In genomic region chr12:70023580-70023979, GRCm38 (mm10) we compare ENCODE assay signal across 23 mouse cellular contexts. TPM values are rescaled to one million over a fixed set of nuclear protein-coding genes. Genes with fewer than 3 reads are reported as not detected.
DNase-seq lines count a peak whose midpoint lies in the region; ATAC-seq and TF ChIP-seq lines count a peak whose summit lies in the region.
"Had no signal": no experiment of that assay in that cellular context is flagged by ENCODE, and none has a peak within 500 bp of the region (broad histone marks: within the 10 kb centered on the region; RNA-seq: fewer than 3 reads in every experiment).

No protein-coding gene starts in this region.

- no peak for TF ChIP-seq CTCF in hindbrain, postnatal 0 days (IDR thresholded peaks at IDR 0.05; ENCODE audit: low read depth)

- H3K27ac ChIP-seq in lung, embryonic 16.5 days (ENCODE audit: low read length): peak overlapping the region; percentile 13; the same call in 1 of the 2 replicates
- H3K27ac ChIP-seq in hindbrain, postnatal 0 days: no peak overlapping the region
- H3K27ac ChIP-seq: embryonic facial prominence, embryonic 10.5 days; embryonic facial prominence, embryonic 12.5 days; forebrain, embryonic 13.5 days; forebrain, embryonic 15.5 days had no signal

- no peak for DNase-seq in lung, postnatal 25 days (ENCODE audit: low spot score)
- DNase-seq in lung, postnatal 10 days: peak; percentile 33
- no peak for DNase-seq in lung, postnatal 14 days
- DNase-seq in hindbrain, postnatal 0 days (ENCODE audit: low spot score): no peak
- DNase-seq: adrenal gland, adult 8-10 months; adrenal gland, postnatal 14 days; adrenal gland, postnatal 36 days; B cell, adult 2 months; cerebellum, adult 11-12 months; cerebellum, adult 2 months; cerebellum, adult 9-10 months; cerebellum, postnatal 10 days; cerebellum, postnatal 25 days had no signal

- H3K4me3 ChIP-seq in lung, embryonic 16.5 days (ENCODE audit: low read length): no peak overlapping the region
- H3K4me3 ChIP-seq in hindbrain, postnatal 0 days (ENCODE audit: low read length): no peak overlapping the region
- H3K4me3 ChIP-seq: embryonic facial prominence, embryonic 10.5 days; embryonic facial prominence, embryonic 12.5 days; forebrain, embryonic 13.5 days; forebrain, embryonic 15.5 days had no signal

- H3K9ac ChIP-seq in lung, embryonic 16.5 days (ENCODE audit: low read length): no peak overlapping the region
- H3K9ac ChIP-seq in hindbrain, postnatal 0 days (replicated peaks; ENCODE audit: low read length): no peak overlapping the region
- H3K9ac ChIP-seq: embryonic facial prominence, embryonic 12.5 days; forebrain, embryonic 13.5 days; forebrain, embryonic 15.5 days had no signal

- H3K4me2 ChIP-seq in lung, embryonic 16.5 days (ENCODE audit: low read depth, low read length): no peak overlapping the region
- H3K4me2 ChIP-seq in hindbrain, postnatal 0 days (ENCODE audit: low read depth, low read length): no peak overlapping the region
- H3K4me2 ChIP-seq: embryonic facial prominence, embryonic 12.5 days; forebrain, embryonic 13.5 days; forebrain, embryonic 15.5 days had no signal

- 72% methylated on average over 4 of the region's 4 CpGs for WGBS in lung, embryonic 16.5 days
- WGBS in hindbrain, postnatal 0 days: 87% methylated on average over 4 of the region's 4 CpGs

- no peaks in the 10 kb centered on the region for H3K27me3 ChIP-seq in lung, embryonic 16.5 days (ENCODE audit: control insufficient read depth, insufficient read depth, low read depth, low read length)
- no peaks in the 10 kb centered on the region for H3K27me3 ChIP-seq in hindbrain, postnatal 0 days (ENCODE audit: insufficient read depth, low read length)
- H3K27me3 ChIP-seq: CH12.LX; embryonic facial prominence, embryonic 12.5 days; forebrain, embryonic 13.5 days; forebrain, embryonic 15.5 days; Patski had no signal

- H3K9me3 ChIP-seq in lung, embryonic 16.5 days (ENCODE audit: control insufficient read depth, low read length): no peaks in the 10 kb centered on the region
- H3K9me3 ChIP-seq in hindbrain, postnatal 0 days (ENCODE audit: low read length): no peaks in the 10 kb centered on the region
- H3K9me3 ChIP-seq: embryonic facial prominence, embryonic 10.5 days; embryonic facial prominence, embryonic 12.5 days; forebrain, embryonic 13.5 days; forebrain, embryonic 15.5 days; G1E had no signal

- H3K4me1 ChIP-seq in lung, embryonic 16.5 days (replicated peaks; ENCODE audit: control insufficient read depth, insufficient read depth, low read length): no peaks in the 10 kb centered on the region
- H3K4me1 ChIP-seq in hindbrain, postnatal 0 days (ENCODE audit: insufficient read depth, low read length): no peaks in the 10 kb centered on the region
- H3K4me1 ChIP-seq: embryonic facial prominence, embryonic 10.5 days; embryonic facial prominence, embryonic 12.5 days; forebrain, embryonic 13.5 days; forebrain, embryonic 15.5 days had no signal

- peak; percentile 51; the same call in 1 of the 2 replicates for ATAC-seq in lung, embryonic 16.5 days (ENCODE audit: low read depth)
- no peak for ATAC-seq in hindbrain, postnatal 0 days
- ATAC-seq: activated CD4-positive, CD25-positive, alpha-beta regulatory T cell, adult 4 months; CD4-positive, CD25-positive, alpha-beta regulatory T cell, adult 4 months; forebrain, embryonic 13.5 days; forebrain, embryonic 15.5 days; Patski had no signal

- H3K36me3 ChIP-seq in lung, embryonic 16.5 days (ENCODE audit: control insufficient read depth, insufficient read depth, low read length): peaks cover 20% of the 10 kb centered on the region
- peaks cover 63% of the 10 kb centered on the region for H3K36me3 ChIP-seq in hindbrain, postnatal 0 days (ENCODE audit: insufficient read depth, low read length)

RNA-seq across cellular contexts. Expression of gene Sav1, which starts 36.8 kb away (rescaled TPM):
- 1.2 and 1.5 TPM in 2 replicates for polyA plus RNA-seq in lung, embryonic 16.5 days (2015; fragmentation: Nextera tagmentation; extraction: Ambion mirVana)
- total RNA-seq in hindbrain, postnatal 0 days (2014; rRNA removed): 15.6 and 20.8 TPM in 2 replicates
- polyA plus RNA-seq in hindbrain, postnatal 0 days (2015; fragmentation: Nextera tagmentation; extraction: Ambion mirVana): 2.4 and 2.5 TPM in 2 replicates
